Mouse (Mus musculus) kidney, adult 2 months (tissue): ENCODE data around the gene Eif4h.

Experiments used
- CTCF ChIP-seq: fragments of 200-500 bp; conservative IDR thresholded peaks from 2 replicates; pipeline ENCODE4 v1.5.1; 2011; ENCODE audit warnings: low read depth, mild to moderate bottlenecking, control low read depth, low read length, moderate library complexity, mixed read lengths; ENCODE audit not compliant: insufficient read depth, insufficient read length
- POLR2A ChIP-seq: fragments of 200-500 bp; IDR thresholded peaks from one replicate; pipeline ENCODE4 v1.6.1; 2011; ENCODE audit warnings: low read depth, low read length, control low read depth

DNA sequence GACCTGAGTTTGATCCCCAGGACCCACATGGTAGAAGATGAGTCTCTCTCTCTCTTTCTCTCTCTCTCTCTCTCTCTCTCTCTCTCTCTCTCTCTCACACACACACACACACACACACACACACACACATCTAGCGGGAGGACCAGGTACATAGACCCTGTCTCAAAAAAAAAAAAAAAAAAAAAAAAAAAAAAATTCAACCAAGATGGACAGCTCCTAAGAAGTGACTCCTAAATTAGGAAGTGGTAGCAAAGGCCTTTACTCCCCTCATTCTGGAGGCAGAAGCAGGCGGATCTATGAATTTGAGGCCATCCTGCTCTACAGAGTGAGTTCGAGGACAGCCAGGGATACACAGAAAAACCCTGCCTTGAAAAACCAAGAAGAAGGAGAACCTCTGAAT is 1.1 kb upstream of the Eif4h start:
- TF ChIP-seq CTCF (no peak), POLR2A (no peak)
